Mouse (Mus musculus) midbrain, embryonic 15.5 days (tissue): ENCODE data around the gene 1700025F22Rik. TPM values are rescaled to one million over a fixed set of nuclear protein-coding genes. Genes with fewer than 3 reads are reported as not detected.
"Not testable (repeated sequence)": the region's sequence is repeated elsewhere in the genome, so short reads cannot be mapped to it uniquely, and the experiment has no call there.

Experiments
- ATAC-seq: fragments of 200-750 bp; cut with Nextera tagmentation; replicated peaks from 2 replicates; pipeline ENCODE4 v1.8.0; 2017; ENCODE audit warnings: moderate TSS enrichment
- H3K27ac ChIP-seq: fragments of 300-500 bp; sonication (generic); 2 replicates; pipeline ENCODE4 v1.5.1; 2015; ENCODE audit warnings: mild to moderate bottlenecking, inconsistent platforms
- H3K27me3 ChIP-seq: fragments of 300-500 bp; sonication (generic); replicated peaks from 2 replicates; pipeline ENCODE4 v1.6.1; 2015; ENCODE audit warnings: inconsistent platforms
- H3K36me3 ChIP-seq: fragments of 300-500 bp; sonication (generic); replicated peaks from 2 replicates; pipeline ENCODE4 v1.6.1; 2015; ENCODE audit warnings: inconsistent platforms
- H3K4me1 ChIP-seq: fragments of 300-500 bp; sonication (generic); 2 replicates; pipeline ENCODE4 v1.6.1; 2015; ENCODE audit warnings: inconsistent platforms
- H3K4me2 ChIP-seq: fragments of 300-500 bp; sonication (generic); 2 replicates; pipeline ENCODE4 v1.6.1; 2015; ENCODE audit warnings: inconsistent platforms, mild to moderate bottlenecking, moderate library complexity
- H3K4me3 ChIP-seq: fragments of 300-500 bp; sonication (generic); 2 replicates; pipeline ENCODE4 v1.5.1; 2015; ENCODE audit warnings: mild to moderate bottlenecking, inconsistent platforms
- H3K9ac ChIP-seq: fragments of 300-500 bp; sonication (generic); 2 replicates; pipeline ENCODE4 v1.6.1; 2015; ENCODE audit warnings: mild to moderate bottlenecking, inconsistent platforms
- H3K9me3 ChIP-seq: fragments of 300-500 bp; sonication (generic); 2 replicates; pipeline ENCODE4 v1.6.1; 2016; ENCODE audit warnings: inconsistent platforms
- WGBS: fragments of 180-500 bp; shearing (Covaris S2); methylation state at CpG from one replicate; pipeline ENCODE4 v1.1.7; 2015; ENCODE audit warnings: mixed read lengths; 5-methylcytosine and 5-hydroxymethylcytosine counted together
- polyA plus RNA-seq: library from polyadenylated mRNA; unstranded; fragments of >200 nt; fragmentation: Nextera tagmentation; extraction: Ambion mirVana; gene quantifications from 2 replicates; pipeline ENCODE4 v1.2.1, GENCODE M21; 2015

Gene 1700025F22Rik
- polyA plus RNA-seq, result not detected in 2 replicates

DNA sequence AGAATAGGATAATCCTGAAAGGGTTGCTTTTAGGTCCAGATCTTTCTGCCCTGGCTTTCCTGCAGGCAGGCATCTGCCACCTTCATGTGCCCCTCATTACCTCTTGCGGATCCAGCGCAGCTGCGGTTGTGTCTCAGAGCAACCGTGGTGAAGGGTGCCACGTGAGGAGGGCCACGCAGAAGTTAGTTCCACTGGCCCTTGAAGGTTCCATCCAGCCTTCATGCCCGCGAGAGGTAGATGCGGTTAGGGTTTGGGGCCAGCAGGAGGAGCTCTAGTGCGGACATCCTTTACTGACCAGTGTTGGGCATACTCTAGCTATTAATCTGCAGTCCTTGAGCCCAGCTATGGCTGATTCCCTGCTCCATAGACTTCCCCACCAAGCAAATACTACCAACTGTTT, at the start of gene 1700025F22Rik:
1700025F22Rik (minus strand) TSS at position 149 of the 400 bp plus-strand sequence.
- no peak within 1 kb of the TSS for H3K4me3 ChIP-seq
- H3K36me3 ChIP-seq, result no peaks in the 10 kb centered on the region
- H3K4me2 ChIP-seq, result no peak within 1 kb of the TSS
- H3K9ac ChIP-seq, result no peak within 1 kb of the TSS
- no peak within 1 kb of the TSS for H3K27ac ChIP-seq
- H3K4me1 ChIP-seq, result no peaks in the 10 kb centered on the region
- H3K27me3 ChIP-seq, result no peaks in the 10 kb centered on the region
- no peak for ATAC-seq
- H3K9me3 ChIP-seq, result no peaks in the 10 kb centered on the region
- WGBS, result 39% methylated on average over 10 of the region's 10 CpGs

DNA sequence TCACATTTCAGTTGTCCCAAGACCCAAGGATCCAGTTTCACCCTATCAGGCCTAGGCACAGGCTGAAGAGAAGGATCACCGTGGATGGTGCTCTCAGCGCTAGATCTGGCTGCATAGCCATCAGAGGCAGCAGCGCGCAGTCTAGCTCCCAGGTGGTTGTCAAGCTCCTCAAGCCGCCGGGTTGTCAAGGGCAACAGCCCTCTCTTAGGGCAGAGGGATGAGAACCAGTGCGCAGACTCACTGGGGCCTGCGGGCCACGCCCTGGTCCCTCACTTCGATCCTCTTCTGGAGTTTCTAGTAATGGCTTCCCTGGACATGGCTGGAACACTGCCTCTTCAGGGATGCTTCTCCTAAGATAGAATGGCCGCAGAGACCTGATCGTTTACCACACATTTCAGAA, 31.4 kb upstream of the 1700025F22Rik start, which contains the start of gene Ms4a13:
Ms4a13 (minus strand) TSS at position 192 of the 400 bp plus-strand sequence.
- ATAC-seq, result no peak
- H3K4me2 ChIP-seq, result no peak within 1 kb of the TSS

GRCm38 (mm10) chr19:11192552-11192951, 27.4 kb upstream of the 1700025F22Rik start:
- WGBS, result 71% methylated on average over 1 of the region's 1 CpGs
- no peaks in the 10 kb centered on the region for H3K9me3 ChIP-seq

More for the DNA sequence above, 31.4 kb upstream of the 1700025F22Rik start, which contains the start of gene Ms4a13:
- Histone ChIP-seq H3K9ac (no peak within 1 kb of the TSS), H3K36me3 (no peaks in the 10 kb centered on the region), H3K4me1 (no peaks in the 10 kb centered on the region), H3K9me3 (no peaks in the 10 kb centered on the region), H3K27me3 (no peaks in the 10 kb centered on the region), H3K27ac (no peak within 1 kb of the TSS), H3K4me3 (no peak within 1 kb of the TSS)
- 63% methylated on average over 12 of the region's 12 CpGs for WGBS

GRCm38 (mm10) chr19:11184121-11184520, 19.0 kb upstream of the 1700025F22Rik start:
- ATAC-seq, result no peak

More at GRCm38 (mm10) chr19:11192552-11192951, 27.4 kb upstream of the 1700025F22Rik start:
- H3K27ac ChIP-seq, result no peak overlapping the region
- ATAC-seq, result no peak
- no peak overlapping the region for H3K4me2 ChIP-seq
- H3K4me3 ChIP-seq, result no peak overlapping the region
- H3K27me3 ChIP-seq, result no peaks in the 10 kb centered on the region
- no peak overlapping the region for H3K9ac ChIP-seq
- no peaks in the 10 kb centered on the region for H3K36me3 ChIP-seq
- H3K4me1 ChIP-seq, result no peaks in the 10 kb centered on the region

DNA sequence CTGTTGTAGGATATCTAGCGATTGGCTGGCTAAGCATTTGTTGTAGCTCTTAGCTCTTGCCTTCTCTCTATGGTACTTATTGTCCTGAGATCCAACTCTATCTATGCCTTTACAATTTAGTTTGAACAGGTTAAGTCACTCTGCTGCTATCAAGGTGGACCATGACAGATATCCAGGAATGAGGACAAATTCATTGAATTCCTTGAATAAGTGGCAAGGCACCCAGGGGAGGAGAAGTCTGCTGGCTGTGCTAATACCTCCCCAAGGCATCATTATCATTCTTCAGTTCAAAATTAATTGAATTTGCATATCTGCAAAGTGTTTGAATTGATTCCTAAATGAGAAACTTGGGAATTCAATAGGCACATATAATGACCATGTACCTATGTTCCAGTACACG, 12.3 kb upstream of the 1700025F22Rik start:
- H3K9me3 ChIP-seq, result no peaks in the 10 kb centered on the region
- peak; percentile 73 for ATAC-seq
- 55% methylated on average over 2 of the region's 2 CpGs for WGBS
- no peaks in the 10 kb centered on the region for H3K36me3 ChIP-seq
- no peaks in the 10 kb centered on the region for H3K27me3 ChIP-seq
- H3K4me3 ChIP-seq, result no peak overlapping the region
- no peak overlapping the region for H3K4me2 ChIP-seq
- H3K27ac ChIP-seq, result no peak overlapping the region
- no peaks in the 10 kb centered on the region for H3K4me1 ChIP-seq
- H3K9ac ChIP-seq, result no peak overlapping the region

More at GRCm38 (mm10) chr19:11184121-11184520, 19.0 kb upstream of the 1700025F22Rik start:
- Histone ChIP-seq H3K36me3 (no peaks in the 10 kb centered on the region), H3K9ac (no peak overlapping the region), H3K27me3 (no peaks in the 10 kb centered on the region), H3K4me3 (no peak overlapping the region), H3K4me1 (no peaks in the 10 kb centered on the region), H3K27ac (no peak overlapping the region), H3K9me3 (no peaks in the 10 kb centered on the region), H3K4me2 (no peak overlapping the region)
- WGBS, result 21% methylated on average over 5 of the region's 5 CpGs

DNA sequence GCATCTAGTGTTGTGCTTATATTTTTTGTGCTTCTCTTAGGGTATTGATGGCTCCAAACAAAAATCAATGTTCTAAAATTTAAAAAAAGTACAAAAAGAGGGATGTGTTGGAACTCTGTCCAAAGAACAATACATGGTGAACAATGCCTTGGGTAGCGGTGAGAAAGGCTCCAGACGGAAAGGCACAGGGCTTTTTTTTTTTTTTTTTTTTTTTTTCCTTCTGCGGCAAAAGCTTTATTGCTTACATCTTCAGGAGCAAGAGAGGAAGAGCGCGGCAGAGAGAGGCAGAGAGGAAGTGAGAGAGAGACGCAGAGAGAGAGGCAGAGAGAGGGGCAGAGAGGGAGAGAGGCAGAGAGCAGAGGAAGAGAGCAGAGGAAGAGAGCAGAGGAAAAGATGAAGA, 7.2 kb downstream of the 1700025F22Rik start:
- not testable (repeated sequence) for H3K9ac ChIP-seq, H3K27ac ChIP-seq, H3K4me2 ChIP-seq, H3K36me3 ChIP-seq, H3K9me3 ChIP-seq, H3K4me1 ChIP-seq, H3K4me3 ChIP-seq, H3K27me3 ChIP-seq, ATAC-seq
- 86% methylated on average over 6 of the region's 6 CpGs for WGBS

DNA sequence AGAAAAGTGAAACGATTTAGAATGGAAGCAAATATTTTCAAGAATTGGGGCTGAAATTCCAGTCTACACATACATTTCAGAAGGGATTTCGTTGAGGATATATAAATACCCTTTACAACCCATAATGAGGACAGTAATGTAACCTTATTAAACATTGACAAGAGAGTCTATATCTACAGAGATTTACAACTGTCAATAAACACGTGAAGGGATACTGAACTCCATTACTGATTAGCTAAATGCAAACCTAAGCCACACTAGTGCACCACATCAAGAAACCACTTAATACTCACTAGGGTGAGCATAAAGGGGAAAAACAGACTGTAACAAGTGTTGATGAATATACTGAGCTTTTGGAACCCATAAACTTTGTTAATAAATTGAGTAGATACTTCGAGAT, 29.8 kb downstream of the 1700025F22Rik start:
- ATAC-seq, result no peak
- H3K36me3 ChIP-seq, result no peaks in the 10 kb centered on the region
- no peaks in the 10 kb centered on the region for H3K9me3 ChIP-seq
- no peaks in the 10 kb centered on the region for H3K27me3 ChIP-seq
- 74% methylated on average over 4 of the region's 4 CpGs for WGBS
- no peak overlapping the region for H3K9ac ChIP-seq
- no peaks in the 10 kb centered on the region for H3K4me1 ChIP-seq
- no peak overlapping the region for H3K27ac ChIP-seq
- no peak overlapping the region for H3K4me3 ChIP-seq
- H3K4me2 ChIP-seq, result no peak overlapping the region

DNA sequence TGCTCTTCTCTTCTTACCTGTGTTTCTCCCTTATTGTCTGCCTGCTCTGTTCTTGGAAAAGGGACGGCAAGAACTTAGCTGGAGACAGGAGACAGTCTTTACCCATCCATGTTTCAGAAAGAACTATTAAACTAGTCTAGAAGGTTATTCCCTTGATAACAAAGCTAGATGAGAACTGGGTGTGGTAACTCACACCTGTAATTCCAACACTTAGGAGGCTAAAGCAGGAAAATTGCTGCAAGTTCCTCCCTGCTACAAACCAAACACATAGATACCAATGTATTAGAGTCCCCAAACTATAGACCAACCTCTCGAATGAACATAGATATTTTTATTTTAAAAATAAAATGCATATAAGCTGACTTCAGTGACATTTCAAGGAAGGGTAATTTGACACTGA, 30.3 kb downstream of the 1700025F22Rik start:
- Histone ChIP-seq H3K27ac (no peak overlapping the region), H3K4me1 (no peaks in the 10 kb centered on the region), H3K4me3 (no peak overlapping the region), H3K36me3 (no peaks in the 10 kb centered on the region), H3K27me3 (no peaks in the 10 kb centered on the region), H3K9ac (no peak overlapping the region), H3K4me2 (no peak overlapping the region), H3K9me3 (no peaks in the 10 kb centered on the region)
- WGBS, result 92% methylated on average over 2 of the region's 2 CpGs
- no peak for ATAC-seq

DNA sequence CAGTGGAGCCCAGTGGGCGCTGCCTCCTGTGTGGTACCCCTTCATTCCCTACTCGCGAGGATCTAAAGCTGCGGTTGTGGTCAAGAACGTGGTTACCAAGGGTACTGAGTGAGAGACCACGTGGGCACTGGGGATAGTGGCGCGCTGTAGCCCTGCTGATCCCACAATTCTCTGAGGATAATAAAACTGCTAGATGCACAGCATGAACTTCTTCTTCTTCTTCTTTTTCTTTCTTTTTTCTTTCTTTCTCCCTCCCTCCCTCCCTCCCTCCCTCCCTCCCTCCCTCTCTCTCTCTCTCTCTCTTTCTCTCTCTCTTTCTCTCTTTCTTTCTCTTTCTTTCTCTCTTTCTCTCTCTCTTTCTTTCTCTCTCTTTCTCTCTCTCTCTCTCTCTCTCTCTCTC, 34.3 kb downstream of the 1700025F22Rik start, which contains the start of gene 1700017D01Rik:
1700017D01Rik (minus strand) TSS at position 101 of the 400 bp plus-strand sequence.
- not testable (repeated sequence) for H3K27me3 ChIP-seq, H3K4me2 ChIP-seq, H3K27ac ChIP-seq, H3K4me1 ChIP-seq, H3K9ac ChIP-seq, H3K9me3 ChIP-seq, H3K4me3 ChIP-seq, H3K36me3 ChIP-seq, ATAC-seq
- 88% methylated on average over 8 of the region's 8 CpGs for WGBS

DNA sequence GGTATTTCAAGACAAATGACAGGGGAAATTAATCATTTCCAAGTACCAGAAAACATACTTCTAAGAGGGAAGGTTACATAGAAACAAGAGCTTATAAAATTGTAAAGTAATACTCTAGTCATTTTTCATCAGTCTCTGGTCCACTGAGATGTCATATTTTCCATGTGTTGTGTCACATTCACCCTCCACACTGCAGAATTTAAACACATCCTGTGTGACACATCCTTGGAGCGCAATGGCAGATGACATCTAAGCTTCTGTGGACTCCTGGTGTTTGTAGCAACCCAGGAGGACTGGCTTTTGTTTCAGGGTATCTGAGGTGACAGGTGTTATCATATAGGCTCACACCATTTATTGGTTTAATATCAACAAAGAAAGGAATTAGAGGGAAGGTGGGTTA, 35.4 kb downstream of the 1700025F22Rik start:
- Histone ChIP-seq H3K27me3 (no peaks in the 10 kb centered on the region), H3K4me2 (no peak overlapping the region), H3K9me3 (peaks cover 2% of the 10 kb centered on the region), H3K4me3 (no peak overlapping the region), H3K4me1 (no peaks in the 10 kb centered on the region), H3K27ac (no peak overlapping the region), H3K36me3 (no peaks in the 10 kb centered on the region), H3K9ac (no peak overlapping the region)
- 89% methylated on average over 1 of the region's 1 CpGs for WGBS
- ATAC-seq, result no peak

DNA sequence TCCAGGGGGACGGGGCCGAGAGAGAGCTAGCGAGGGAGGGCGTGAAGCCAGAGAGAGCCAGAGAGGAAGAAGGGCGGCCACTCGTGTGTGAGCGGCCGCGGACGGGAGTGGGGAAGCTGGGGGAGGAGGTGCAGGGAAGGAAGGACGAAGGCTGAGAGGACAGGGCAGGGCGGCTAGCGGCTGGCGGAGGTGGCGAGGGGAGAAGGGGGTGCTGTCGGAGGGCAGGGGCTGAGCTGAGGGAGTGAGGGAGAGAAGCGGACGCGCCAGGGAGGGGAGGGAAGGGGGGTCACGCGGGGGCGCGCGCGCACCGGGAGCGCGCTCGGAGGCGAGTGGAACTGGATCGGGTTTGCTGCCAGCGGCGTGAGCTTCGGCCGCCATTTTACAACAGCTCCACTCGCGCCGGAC, 44.1 kb downstream of the 1700025F22Rik start:
- H3K27me3 ChIP-seq, H3K9me3 ChIP-seq, H3K36me3 ChIP-seq, H3K4me1 ChIP-seq: not testable (repeated sequence)
- Histone ChIP-seq H3K9ac (peak overlapping the region; percentile 34; the same call in 1 of the 2 replicates), H3K4me2 (peak overlapping the region; percentile 45), H3K4me3 (peak overlapping the region; percentile 38), H3K27ac (peak overlapping the region; percentile 55; the same call in 1 of the 2 replicates)
- WGBS, result 1% methylated on average over 14 of the region's 38 CpGs
- ATAC-seq, result peak; percentile 99

DNA sequence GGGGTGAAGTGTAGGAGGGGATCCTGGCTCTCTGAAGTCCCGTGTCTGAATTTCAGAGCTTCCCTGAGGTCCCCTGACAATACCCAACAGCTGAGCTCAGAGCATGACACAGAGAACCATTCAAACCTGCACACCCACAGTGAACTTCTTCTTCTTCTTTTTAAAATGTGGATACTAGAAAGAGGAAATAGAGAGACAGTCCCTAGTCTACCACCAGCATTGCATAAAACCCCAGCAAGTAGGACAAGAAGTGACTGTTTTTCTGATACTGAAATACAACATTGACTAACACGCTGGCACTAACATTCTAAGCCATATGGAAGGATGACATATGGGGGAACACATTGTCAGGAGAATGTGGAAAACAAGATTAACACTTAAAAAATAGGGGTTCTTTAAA, 45.8 kb downstream of the 1700025F22Rik start:
- H3K27me3 ChIP-seq, result no peaks in the 10 kb centered on the region
- ATAC-seq, result no peak
- H3K9ac ChIP-seq, result no peak overlapping the region
- H3K27ac ChIP-seq, result no peak overlapping the region
- no peak overlapping the region for H3K4me3 ChIP-seq
- H3K4me1 ChIP-seq, result no peaks in the 10 kb centered on the region
- no peak overlapping the region for H3K4me2 ChIP-seq
- 91% methylated on average over 2 of the region's 2 CpGs for WGBS
- no peaks in the 10 kb centered on the region for H3K9me3 ChIP-seq
- H3K36me3 ChIP-seq, result no peaks in the 10 kb centered on the region

DNA sequence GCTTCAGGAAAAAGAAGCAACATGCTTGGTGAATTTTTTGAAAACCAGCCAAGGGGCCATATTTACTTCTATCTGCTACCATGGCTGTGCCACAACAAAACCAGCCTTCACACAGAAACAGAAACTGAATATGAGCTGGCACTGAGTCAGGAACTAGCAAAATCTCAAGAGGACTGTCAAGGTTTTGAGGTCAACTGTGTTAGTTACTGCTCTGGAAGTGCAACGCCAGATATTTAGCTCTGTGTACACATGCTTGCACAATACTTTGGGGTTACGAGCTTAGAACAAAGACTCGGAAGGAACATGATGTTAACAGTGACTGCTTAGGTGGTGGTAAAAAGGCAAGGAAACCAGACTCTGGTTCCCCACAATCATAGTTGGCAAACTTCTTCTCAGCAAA, 57.4 kb downstream of the 1700025F22Rik start:
- Histone ChIP-seq H3K4me3 (no peak overlapping the region), H3K9me3 (no peaks in the 10 kb centered on the region), H3K27me3 (no peaks in the 10 kb centered on the region), H3K27ac (no peak overlapping the region), H3K4me2 (no peak overlapping the region), H3K4me1 (no peaks in the 10 kb centered on the region), H3K9ac (no peak overlapping the region), H3K36me3 (no peaks in the 10 kb centered on the region)
- no peak for ATAC-seq
- WGBS, result 91% methylated on average over 3 of the region's 3 CpGs
